In genomic region chr16:68017672-68018071, GRCm38 (mm10) we compare ENCODE assay signal across 18 mouse cellular contexts.
DNase-seq lines count a peak whose midpoint lies in the region; ATAC-seq and TF ChIP-seq lines count a peak whose summit lies in the region.
"Had no signal": no experiment of that assay in that cellular context is flagged by ENCODE, and none has a peak within 500 bp of the region (broad histone marks: within the 10 kb centered on the region; RNA-seq: fewer than 3 reads in every experiment).

No protein-coding gene starts in this region.

- H3K36me3 ChIP-seq in kidney, embryonic 16.5 days (ENCODE audit: insufficient read depth, low read length) = no peaks in the 10 kb centered on the region
- H3K36me3 ChIP-seq in embryonic facial prominence, embryonic 12.5 days = no peaks in the 10 kb centered on the region
- H3K36me3 ChIP-seq: midbrain, embryonic 15.5 days had no signal

- H3K9me3 ChIP-seq in kidney, embryonic 16.5 days (ENCODE audit: low read length) = no peaks in the 10 kb centered on the region
- H3K9me3 ChIP-seq in embryonic facial prominence, embryonic 12.5 days = no peaks in the 10 kb centered on the region
- H3K9me3 ChIP-seq: midbrain, embryonic 15.5 days had no signal

- no peak overlapping the region for H3K27ac ChIP-seq in kidney, embryonic 16.5 days (ENCODE audit: low read length)
- no peak overlapping the region for H3K27ac ChIP-seq in embryonic facial prominence, embryonic 12.5 days
- no peak overlapping the region for H3K27ac ChIP-seq in layer of hippocampus, adult 2 months
- H3K27ac ChIP-seq: midbrain, embryonic 15.5 days had no signal

- no peak overlapping the region for H3K9ac ChIP-seq in kidney, embryonic 16.5 days (replicated peaks; ENCODE audit: low read length)
- no peak overlapping the region for H3K9ac ChIP-seq in embryonic facial prominence, embryonic 12.5 days
- H3K9ac ChIP-seq: liver, postnatal 0 days; midbrain, embryonic 15.5 days had no signal

- no peak for DNase-seq in kidney, adult 11 months
- DNase-seq in 3T3-L1 (ENCODE audit: low read depth, low spot score) = peak; percentile 2
- peak; percentile 12 for DNase-seq in ES-CJ7 (ENCODE audit: low read depth, low spot score)
- no peak for DNase-seq in layer of hippocampus, adult 2 months (ENCODE audit: low spot score in 2 of 2)
- no peak for DNase-seq in spleen, postnatal 36 days (ENCODE audit: low spot score in 2 of 2)
- DNase-seq: adrenal gland, adult 2 months; cerebellum, adult 11-12 months; gastrocnemius, postnatal 25 days; heart, postnatal 36 days; kidney, adult 18-20 months; kidney, postnatal 36 days; liver, postnatal 0 days; lung, postnatal 4 days; right cerebral cortex, postnatal 25 days; thymus, adult 18-20 months had no signal

- no peaks in the 10 kb centered on the region for H3K27me3 ChIP-seq in kidney, embryonic 16.5 days (ENCODE audit: insufficient read depth, low read length)
- no peaks in the 10 kb centered on the region for H3K27me3 ChIP-seq in embryonic facial prominence, embryonic 12.5 days
- H3K27me3 ChIP-seq: midbrain, embryonic 15.5 days had no signal

- ATAC-seq in kidney, embryonic 16.5 days (ENCODE audit: low FRiP score, low TSS enrichment) = 0 out of 2 replicates have a peak, but pooled peaks have one; percentile 46
- ATAC-seq in embryonic facial prominence, embryonic 12.5 days (ENCODE audit: insufficient number of reproducible peaks, insufficient read depth, low FRiP score, low TSS enrichment) = 0 out of 2 replicates have a peak, but pooled peaks have one; percentile 41
- ATAC-seq: liver, postnatal 0 days; midbrain, embryonic 15.5 days had no signal

- no peak overlapping the region for H3K4me2 ChIP-seq in kidney, embryonic 16.5 days (replicated peaks; ENCODE audit: low read depth, low read length)
- H3K4me2 ChIP-seq in embryonic facial prominence, embryonic 12.5 days (replicated peaks) = no peak overlapping the region
- H3K4me2 ChIP-seq: midbrain, embryonic 15.5 days had no signal

- 70% methylated on average over 4 of the region's 4 CpGs for WGBS in kidney, embryonic 16.5 days
- 66% methylated on average over 4 of the region's 4 CpGs for WGBS in embryonic facial prominence, embryonic 12.5 days

- H3K4me1 ChIP-seq in kidney, embryonic 16.5 days (ENCODE audit: insufficient read depth, low read length) = no peaks in the 10 kb centered on the region
- no peaks in the 10 kb centered on the region for H3K4me1 ChIP-seq in embryonic facial prominence, embryonic 12.5 days
- H3K4me1 ChIP-seq: midbrain, embryonic 15.5 days had no signal

- no peak for TF ChIP-seq CTCF in layer of hippocampus, adult 2 months (conservative IDR thresholded peaks at IDR 0.05)

- H3K4me3 ChIP-seq in kidney, embryonic 16.5 days (ENCODE audit: low read length) = no peak overlapping the region
- H3K4me3 ChIP-seq in embryonic facial prominence, embryonic 12.5 days = no peak overlapping the region
- H3K4me3 ChIP-seq in layer of hippocampus, adult 2 months = no peak overlapping the region
- H3K4me3 ChIP-seq: midbrain, embryonic 15.5 days had no signal

Comparison
In these comparisons a context has a peak if more than half of its experiments do, and no peak if none do; other contexts are left out.
1. DNase-seq: peak in 3T3-L1 (single experiment) and ES-CJ7 (single experiment); none in kidney, adult 11 months (single experiment), layer of hippocampus, adult 2 months (0 of 2) and spleen, postnatal 36 days (0 of 2).